Mouse (Mus musculus) embryonic facial prominence, embryonic 11.5 days (tissue): ENCODE data around the gene Grb2. TPM values are rescaled to one million over a fixed set of nuclear protein-coding genes. Genes with fewer than 3 reads are reported as not detected.

Source experiments
- ATAC-seq: fragments of 200-750 bp; cut with Nextera tagmentation; replicated peaks from 2 replicates; pipeline ENCODE4 v1.8.0; 2017; ENCODE audit warnings: low read depth; ENCODE audit not compliant: insufficient number of reproducible peaks, low FRiP score, low TSS enrichment
- DNase-seq: peaks from one replicate; pipeline ENCODE4 v3.0.0-alpha.2; 2015; ENCODE audit warnings: low spot score
- H3K27ac ChIP-seq: fragments of 300-500 bp; sonication (generic); replicated peaks from 2 replicates; pipeline ENCODE4 v1.5.1; 2014; ENCODE audit warnings: mild to moderate bottlenecking, low read depth, low read length, control low read depth
- H3K27me3 ChIP-seq: fragments of 300-500 bp; sonication (generic); 2 replicates; pipeline ENCODE4 v1.6.1; 2014; ENCODE audit warnings: mild to moderate bottlenecking, low read length, moderate library complexity, mixed read lengths; ENCODE audit not compliant: control insufficient read depth, insufficient read depth
- H3K36me3 ChIP-seq: fragments of 300-500 bp; sonication (generic); replicated peaks from 2 replicates; pipeline ENCODE4 v1.6.1; 2014; ENCODE audit warnings: low read depth, mild to moderate bottlenecking, low read length, moderate library complexity, mixed read lengths; ENCODE audit not compliant: control insufficient read depth, insufficient read depth
- H3K4me1 ChIP-seq: fragments of 300-500 bp; sonication (generic); 2 replicates; pipeline ENCODE4 v1.6.1; 2014; ENCODE audit warnings: low read length, mixed read lengths; ENCODE audit not compliant: control insufficient read depth, insufficient read depth
- H3K4me2 ChIP-seq: fragments of 300-500 bp; sonication (generic); 2 replicates; pipeline ENCODE4 v1.6.1; 2014; ENCODE audit warnings: low read depth, mild to moderate bottlenecking, control low read depth, low read length, moderate library complexity
- H3K4me3 ChIP-seq: fragments of 300-500 bp; sonication (generic); 2 replicates; pipeline ENCODE4 v1.5.1; 2014; ENCODE audit warnings: low read depth, low read length, control low read depth
- H3K9ac ChIP-seq: fragments of 300-500 bp; sonication (generic); replicated peaks from 2 replicates; pipeline ENCODE4 v1.6.1; 2014; ENCODE audit warnings: mild to moderate bottlenecking, control low read depth, low read length
- H3K9me3 ChIP-seq: fragments of 300-500 bp; sonication (generic); replicated peaks from 2 replicates; pipeline ENCODE4 v1.6.1; 2016; ENCODE audit warnings: mild to moderate bottlenecking, low read length, inconsistent platforms, mixed read lengths; ENCODE audit not compliant: control insufficient read depth
- WGBS: fragments of 180-500 bp; shearing (Covaris S2); extraction: QIAGEN DNeasy Blood & Tissue Kit; methylation state at CpG from one replicate; pipeline ENCODE4 v1.1.7; 2014; 5-methylcytosine and 5-hydroxymethylcytosine counted together
- polyA plus RNA-seq: library from polyadenylated mRNA; unstranded; fragments of >200 nt; fragmentation: Nextera tagmentation; extraction: Ambion mirVana; gene quantifications from 2 replicates; pipeline ENCODE4 v1.2.1, GENCODE M21; 2014

Gene Grb2
- polyA plus RNA-seq, 1 experiment from 2014 or later: 61.8 TPM

GRCm38 (mm10) chr11:115679554-115680238 is 28.7 kb downstream of the Grb2 start:
- no peak overlapping the region for H3K27ac ChIP-seq
- H3K27me3 ChIP-seq: no peaks in the 10 kb centered on the region
- DNase-seq: no peak
- H3K36me3 ChIP-seq: no peaks in the 10 kb centered on the region; the same call in 1 of the 2 replicates
- no peaks in the 10 kb centered on the region for H3K4me1 ChIP-seq
- no peaks in the 10 kb centered on the region for H3K9me3 ChIP-seq
- no peak overlapping the region for H3K4me2 ChIP-seq
- 93% methylated on average over 9 of the region's 9 CpGs for WGBS
- H3K9ac ChIP-seq: no peak overlapping the region
- H3K4me3 ChIP-seq: no peak overlapping the region
- ATAC-seq: no peak

- Histone ChIP-seq H3K9ac (no peak overlapping the region), H3K4me1 (no peaks in the 10 kb centered on the region), H3K4me2 (no peak overlapping the region), H3K27ac (no peak overlapping the region), H3K27me3 (no peaks in the 10 kb centered on the region), H3K36me3 (no peaks in the 10 kb centered on the region; the same call in 1 of the 2 replicates), H3K4me3 (no peak overlapping the region), H3K9me3 (no peaks in the 10 kb centered on the region)
- no peak for ATAC-seq
- DNase-seq: no peak
- WGBS: 94% methylated on average over 6 of the region's 6 CpGs
Measured at GRCm38 (mm10) chr11:115678861-115679260, 29.5 kb downstream of the Grb2 start.

GRCm38 (mm10) chr11:115677511-115677910 is 30.9 kb downstream of the Grb2 start:
- H3K4me3 ChIP-seq: no peak overlapping the region
- H3K36me3 ChIP-seq: no peaks in the 10 kb centered on the region; the same call in 1 of the 2 replicates
- WGBS: 95% methylated on average over 3 of the region's 3 CpGs
- no peaks in the 10 kb centered on the region for H3K4me1 ChIP-seq
- H3K27ac ChIP-seq: no peak overlapping the region
- H3K9me3 ChIP-seq: no peaks in the 10 kb centered on the region
- no peak for DNase-seq
- no peak for ATAC-seq
- H3K27me3 ChIP-seq: no peaks in the 10 kb centered on the region
- H3K9ac ChIP-seq: no peak overlapping the region
- no peak overlapping the region for H3K4me2 ChIP-seq

GRCm38 (mm10) chr11:115676738-115677137 is 31.7 kb downstream of the Grb2 start:
- Histone ChIP-seq H3K36me3 (no peaks in the 10 kb centered on the region; the same call in 1 of the 2 replicates), H3K4me2 (no peak overlapping the region), H3K27me3 (no peaks in the 10 kb centered on the region), H3K4me1 (no peaks in the 10 kb centered on the region), H3K9me3 (no peaks in the 10 kb centered on the region), H3K4me3 (no peak overlapping the region), H3K9ac (no peak overlapping the region), H3K27ac (no peak overlapping the region)
- ATAC-seq: no peak
- 90% methylated on average over 8 of the region's 8 CpGs for WGBS
- no peak for DNase-seq

- H3K9ac ChIP-seq: no peak overlapping the region
- H3K9me3 ChIP-seq: no peaks in the 10 kb centered on the region
- no peak overlapping the region for H3K4me3 ChIP-seq
- H3K27me3 ChIP-seq: no peaks in the 10 kb centered on the region
- no peak overlapping the region for H3K27ac ChIP-seq
- no peaks in the 10 kb centered on the region; the same call in 1 of the 2 replicates for H3K36me3 ChIP-seq
- ATAC-seq: no peak
- no peak for DNase-seq
- no peaks in the 10 kb centered on the region for H3K4me1 ChIP-seq
- WGBS: 77% methylated on average over 9 of the region's 9 CpGs
- H3K4me2 ChIP-seq: no peak overlapping the region
Measured at GRCm38 (mm10) chr11:115674235-115674865, 34.0 kb downstream of the Grb2 start.

- no peaks in the 10 kb centered on the region; the same call in 1 of the 2 replicates for H3K36me3 ChIP-seq
- no peak overlapping the region for H3K4me2 ChIP-seq
Measured at GRCm38 (mm10) chr11:115673471-115674234, 34.7 kb downstream of the Grb2 start.

GRCm38 (mm10) chr11:115672226-115672987 is 36.0 kb downstream of the Grb2 start:
- DNase-seq: no peak
- Histone ChIP-seq H3K36me3 (no peaks in the 10 kb centered on the region; the same call in 1 of the 2 replicates), H3K9ac (no peak overlapping the region), H3K27me3 (no peaks in the 10 kb centered on the region), H3K4me1 (no peaks in the 10 kb centered on the region), H3K27ac (no peak overlapping the region), H3K4me3 (no peak overlapping the region), H3K4me2 (no peak overlapping the region), H3K9me3 (no peaks in the 10 kb centered on the region)
- ATAC-seq: no peak
- WGBS: 86% methylated on average over 7 of the region's 7 CpGs

More at GRCm38 (mm10) chr11:115673471-115674234, 34.7 kb downstream of the Grb2 start:
- Histone ChIP-seq H3K27me3 (no peaks in the 10 kb centered on the region), H3K9ac (no peak overlapping the region), H3K4me3 (no peak overlapping the region), H3K9me3 (no peaks in the 10 kb centered on the region), H3K27ac (no peak overlapping the region), H3K4me1 (no peaks in the 10 kb centered on the region)
- DNase-seq (no peak), ATAC-seq (no peak)
- 92% methylated on average over 9 of the region's 9 CpGs for WGBS
